Mouse (Mus musculus) midbrain, embryonic 16.5 days (tissue): Measurements from ENCODE around the gene Map4k1. TPM values are rescaled to one million over a fixed set of nuclear protein-coding genes. Genes with fewer than 3 reads are reported as not detected.
A peak's percentile ranks its signal among the peaks of the same experiment; 100 is the strongest.

ENCODE experiments used
- ATAC-seq: fragments of 200-750 bp; cut with Nextera tagmentation; 2 replicates; pipeline ENCODE4 v1.8.0; 2017; ENCODE audit warnings: moderate TSS enrichment
- H3K27ac ChIP-seq: fragments of 300-500 bp; sonication (generic); 2 replicates; pipeline ENCODE4 v1.5.1; 2014; ENCODE audit warnings: mild to moderate bottlenecking, low read length, mixed read lengths
- H3K27me3 ChIP-seq: fragments of 300-500 bp; sonication (generic); 2 replicates; pipeline ENCODE4 v1.6.1; 2014; ENCODE audit warnings: low read depth, low read length, mixed read lengths; ENCODE audit not compliant: control insufficient read depth, insufficient read depth
- H3K36me3 ChIP-seq: fragments of 300-500 bp; sonication (generic); 2 replicates; pipeline ENCODE4 v1.6.1; 2014; ENCODE audit warnings: mild to moderate bottlenecking, low read length, moderate library complexity, mixed read lengths; ENCODE audit not compliant: control insufficient read depth, insufficient read depth
- H3K4me1 ChIP-seq: fragments of 300-500 bp; sonication (generic); 2 replicates; pipeline ENCODE4 v1.6.1; 2014; ENCODE audit warnings: mild to moderate bottlenecking, low read length, mixed read lengths; ENCODE audit not compliant: control insufficient read depth, insufficient read depth
- H3K4me2 ChIP-seq: fragments of 300-500 bp; sonication (generic); 2 replicates; pipeline ENCODE4 v1.6.1; 2014; ENCODE audit warnings: mild to moderate bottlenecking, low read length, mixed read lengths
- H3K4me3 ChIP-seq: fragments of 300-500 bp; sonication (generic); 2 replicates; pipeline ENCODE4 v1.5.1; 2014; ENCODE audit warnings: low read depth, mild to moderate bottlenecking, low read length, moderate library complexity, mixed read lengths
- H3K9ac ChIP-seq: fragments of 300-500 bp; sonication (generic); 2 replicates; pipeline ENCODE4 v1.6.1; 2014; ENCODE audit warnings: low read depth, low read length, mixed read lengths
- H3K9me3 ChIP-seq: fragments of 300-500 bp; sonication (generic); replicated peaks from 2 replicates; pipeline ENCODE4 v1.6.1; 2014; ENCODE audit warnings: mild to moderate bottlenecking, low read length, mixed read lengths; ENCODE audit not compliant: control insufficient read depth, poor library complexity, severe bottlenecking
- WGBS: fragments of 180-500 bp; shearing (Covaris S2); extraction: QIAGEN DNeasy Blood & Tissue Kit; methylation state at CpG from one replicate; pipeline ENCODE4 v1.1.7; 2014; 5-methylcytosine and 5-hydroxymethylcytosine counted together
- polyA plus RNA-seq: library from polyadenylated mRNA; unstranded; fragments of >200 nt; fragmentation: Nextera tagmentation; extraction: Ambion mirVana; gene quantifications from 2 replicates; pipeline ENCODE4 v1.2.1, GENCODE M21; 2015

Map4k1 gene
- polyA plus RNA-seq, 1 experiment from 2014 or later, result 13.2 TPM

DNA sequence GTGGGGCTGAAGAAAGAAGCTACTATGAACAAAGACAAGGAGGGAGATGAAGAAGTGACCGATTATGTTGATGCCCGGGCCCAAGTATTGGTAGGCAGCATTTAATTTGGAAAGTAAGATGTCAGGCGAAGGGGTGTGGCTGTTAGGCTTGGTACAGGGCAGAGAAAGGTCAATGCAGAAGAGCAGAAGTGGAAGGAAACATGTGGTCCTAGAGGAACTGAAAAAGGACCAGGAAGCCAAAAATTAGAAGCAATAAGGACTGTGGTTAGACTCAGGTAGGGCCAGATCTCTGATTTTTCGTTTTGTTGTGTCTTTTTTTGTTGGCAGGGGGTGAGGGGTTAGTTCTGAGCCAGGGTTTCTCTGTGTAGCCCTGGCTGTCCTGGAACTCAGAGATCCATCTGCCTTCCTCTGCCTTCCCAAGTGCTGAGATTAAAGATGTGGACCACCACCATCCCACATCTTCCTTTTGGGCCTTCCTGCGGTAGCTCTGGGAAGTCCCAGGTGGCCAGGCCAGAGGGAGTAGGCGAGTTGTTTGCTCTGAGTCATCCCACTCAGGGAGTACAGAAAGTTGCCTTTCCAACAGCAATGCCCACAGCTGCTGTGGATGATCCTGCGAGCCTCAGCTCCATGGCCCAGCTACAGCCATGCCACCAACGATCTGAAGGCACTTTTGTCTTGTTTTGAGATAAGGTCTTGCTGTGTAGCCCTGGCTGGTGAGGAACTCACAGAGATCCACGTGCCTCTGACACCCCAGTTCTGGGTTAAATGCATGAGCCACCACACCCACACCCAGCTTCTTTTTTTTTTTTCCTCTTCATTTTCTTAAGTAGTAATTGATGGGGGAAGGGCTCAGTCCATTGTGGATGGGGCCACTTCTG, 25.6 kb downstream of the Map4k1 start:
- H3K36me3 ChIP-seq, result no peaks in the 10 kb centered on the region
- no peak overlapping the region for H3K9ac ChIP-seq
- no peak for ATAC-seq
- H3K27ac ChIP-seq, result no peak overlapping the region
- WGBS, result 82% methylated on average over 9 of the region's 9 CpGs
- no peaks in the 10 kb centered on the region for H3K27me3 ChIP-seq
- no peak overlapping the region for H3K4me3 ChIP-seq
- no peaks in the 10 kb centered on the region for H3K4me1 ChIP-seq
- H3K9me3 ChIP-seq, result no peaks in the 10 kb centered on the region
- H3K4me2 ChIP-seq, result no peak overlapping the region

DNA sequence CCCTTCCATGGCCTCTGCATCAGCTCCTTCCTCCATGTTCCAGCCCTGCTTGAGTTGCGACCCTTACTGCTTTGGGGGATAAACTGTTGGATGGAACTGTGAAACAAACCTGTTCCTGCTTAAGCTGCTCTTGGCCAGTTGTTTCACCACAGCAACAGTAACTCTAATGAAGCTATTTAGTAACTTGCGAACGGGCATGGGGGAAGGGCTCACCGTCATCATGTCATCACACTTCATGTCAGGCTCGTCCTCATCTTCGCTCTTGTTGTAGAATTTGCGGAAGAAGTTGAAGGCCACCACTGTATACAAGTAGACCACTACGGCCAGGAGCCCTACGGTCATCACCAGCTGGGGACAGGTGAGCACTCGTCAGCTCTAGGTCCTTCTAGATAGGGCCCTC, 26.3 kb downstream of the Map4k1 start:
- Histone ChIP-seq H3K9me3 (no peaks in the 10 kb centered on the region), H3K27ac (no peak overlapping the region), H3K4me3 (no peak overlapping the region), H3K4me1 (no peaks in the 10 kb centered on the region), H3K4me2 (no peak overlapping the region), H3K36me3 (no peaks in the 10 kb centered on the region), H3K9ac (no peak overlapping the region), H3K27me3 (no peaks in the 10 kb centered on the region)
- WGBS, result 94% methylated on average over 10 of the region's 10 CpGs
- no peak for ATAC-seq

DNA sequence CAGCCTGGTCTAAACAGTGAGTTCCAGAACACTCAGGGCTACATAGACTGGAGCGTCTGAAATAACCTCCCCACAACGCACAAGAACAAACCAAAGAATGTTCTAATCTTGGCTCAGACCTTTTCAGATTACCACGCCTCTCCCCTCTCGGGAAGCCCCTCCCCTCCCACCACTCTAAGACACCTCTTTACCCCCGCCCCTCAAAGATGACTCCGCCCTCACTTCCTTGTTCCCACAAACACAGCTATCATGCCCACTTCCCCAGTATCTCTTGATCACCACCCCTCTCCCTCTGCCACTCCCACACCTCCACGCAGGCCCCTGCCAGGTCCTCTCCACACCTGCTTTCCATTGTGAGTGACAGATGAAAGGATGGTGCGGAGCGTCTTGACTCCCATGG, 26.9 kb downstream of the Map4k1 start:
- no peak for ATAC-seq
- no peaks in the 10 kb centered on the region for H3K4me1 ChIP-seq
- WGBS, result 81% methylated on average over 9 of the region's 9 CpGs
- no peak overlapping the region for H3K27ac ChIP-seq
- H3K4me2 ChIP-seq, result no peak overlapping the region
- H3K36me3 ChIP-seq, result no peaks in the 10 kb centered on the region
- no peaks in the 10 kb centered on the region for H3K27me3 ChIP-seq
- H3K4me3 ChIP-seq, result no peak overlapping the region
- no peaks in the 10 kb centered on the region for H3K9me3 ChIP-seq
- no peak overlapping the region for H3K9ac ChIP-seq

DNA sequence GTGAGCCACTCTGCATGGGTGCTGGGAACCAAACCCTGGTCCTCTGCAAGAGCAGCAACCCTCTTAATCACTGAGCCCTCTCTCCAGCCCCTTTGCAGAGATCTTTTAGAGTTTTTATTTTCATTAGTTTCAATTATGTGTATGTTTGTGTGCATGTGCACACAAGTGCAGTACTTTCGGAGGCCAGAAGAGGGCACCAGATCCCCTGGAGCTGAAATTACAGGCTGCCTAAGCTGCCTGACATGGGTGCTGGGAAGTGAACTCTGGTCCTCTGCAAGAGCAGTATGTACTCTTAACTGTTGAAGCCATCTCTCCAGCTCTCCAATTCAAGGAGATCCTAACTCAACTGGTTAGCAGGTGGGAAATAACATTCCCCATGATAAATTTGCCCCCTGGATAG, 33.1 kb downstream of the Map4k1 start:
- no peak for ATAC-seq
- no peak overlapping the region for H3K4me3 ChIP-seq
- peaks cover 4% of the 10 kb centered on the region; the same call in 1 of the 2 replicates for H3K4me1 ChIP-seq
- no peak overlapping the region for H3K4me2 ChIP-seq
- 91% methylated on average over 1 of the region's 1 CpGs for WGBS
- peaks cover 25% of the 10 kb centered on the region for H3K27me3 ChIP-seq
- H3K9ac ChIP-seq, result no peak overlapping the region
- no peaks in the 10 kb centered on the region; the same call in 1 of the 2 replicates for H3K9me3 ChIP-seq
- H3K36me3 ChIP-seq, result no peaks in the 10 kb centered on the region
- no peak overlapping the region for H3K27ac ChIP-seq

DNA sequence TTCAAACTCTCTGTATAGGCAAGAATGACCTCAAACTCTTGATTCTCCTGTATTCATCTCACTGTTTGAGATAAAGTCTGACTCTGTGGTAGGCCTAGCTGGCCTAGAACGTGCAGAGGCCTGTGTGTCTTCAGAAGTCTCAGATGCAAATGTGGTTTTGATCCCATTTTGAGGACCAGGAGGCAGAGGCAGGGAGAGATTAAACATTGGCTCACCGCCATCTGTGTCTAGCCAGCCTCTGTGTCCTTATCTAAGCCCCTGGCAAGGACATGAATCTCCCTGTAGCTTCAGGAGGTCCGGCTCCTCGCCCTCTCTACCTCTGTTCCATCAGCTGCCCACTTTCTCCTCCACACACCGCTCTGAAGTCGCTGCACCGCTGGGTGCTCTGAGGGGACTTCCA, 34.6 kb downstream of the Map4k1 start:
- Histone ChIP-seq H3K36me3 (no peaks in the 10 kb centered on the region), H3K27me3 (peaks cover 32% of the 10 kb centered on the region), H3K9me3 (no peaks in the 10 kb centered on the region; the same call in 1 of the 2 replicates), H3K4me1 (peaks cover 4% of the 10 kb centered on the region; the same call in 1 of the 2 replicates), H3K27ac (no peak overlapping the region), H3K4me2 (no peak overlapping the region), H3K4me3 (no peak overlapping the region), H3K9ac (no peak overlapping the region)
- no peak for ATAC-seq
- 86% methylated on average over 7 of the region's 7 CpGs for WGBS

DNA sequence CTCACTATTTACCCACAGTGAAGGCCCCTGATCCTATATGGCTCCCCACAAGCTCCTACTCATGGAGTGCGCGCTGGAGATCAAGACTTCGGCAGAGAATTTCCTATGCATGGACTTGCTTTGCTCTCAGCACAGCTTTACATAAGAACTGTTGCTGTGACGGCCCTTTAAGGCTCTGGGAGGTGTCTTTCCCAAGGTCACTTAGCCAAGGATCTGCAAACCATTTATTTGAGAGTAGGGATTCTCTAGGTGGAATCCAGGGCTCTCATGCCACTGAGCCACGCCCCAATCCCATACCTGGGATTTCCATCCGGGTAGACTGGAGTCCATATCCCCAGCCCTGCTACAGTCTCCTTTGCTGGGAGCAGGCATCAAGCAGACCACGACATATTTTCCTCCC, 35.4 kb downstream of the Map4k1 start:
- 84% methylated on average over 7 of the region's 7 CpGs for whole genome bisulfite sequencing
- H3K9me3 ChIP-seq, result no peaks in the 10 kb centered on the region; the same call in 1 of the 2 replicates

DNA sequence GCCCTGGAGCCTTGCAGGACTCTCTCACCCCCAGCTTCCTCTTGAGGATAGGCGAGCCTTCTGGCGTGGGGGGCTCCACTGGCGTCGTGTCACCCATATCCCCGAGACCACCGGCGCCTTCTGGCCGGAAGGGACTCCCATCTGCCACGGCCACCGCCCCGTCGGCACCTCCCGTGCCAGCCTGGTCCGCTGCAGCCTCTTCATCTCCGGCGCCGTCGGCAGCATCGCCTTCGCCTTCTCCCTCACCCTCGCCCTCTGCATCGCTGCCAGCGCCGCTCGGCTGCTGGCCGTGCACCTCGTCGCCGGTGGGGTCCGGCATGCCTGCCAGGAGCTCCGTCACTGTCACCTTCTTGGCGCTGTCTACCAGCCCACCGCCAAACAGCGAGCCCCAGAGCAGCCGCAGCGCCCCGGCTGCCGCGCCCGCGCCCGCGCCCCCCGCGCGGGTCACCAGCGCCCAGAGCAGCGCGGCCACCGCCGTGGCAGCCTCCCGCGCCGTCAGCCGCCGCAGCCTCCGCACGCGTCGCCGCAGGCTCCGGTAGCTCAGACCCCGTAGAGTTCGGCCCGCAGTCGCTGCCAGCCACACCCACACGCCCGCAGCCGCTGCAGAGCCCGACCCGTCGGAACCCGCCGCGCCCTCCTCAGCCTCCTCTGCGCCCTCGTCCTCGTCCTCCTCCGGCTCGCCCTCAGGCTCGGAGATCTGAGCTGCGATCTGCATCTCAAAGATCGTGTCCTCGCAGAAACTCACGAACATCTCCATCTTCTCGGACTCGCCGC, 37.8 kb downstream of the Map4k1 start:
- Histone ChIP-seq H3K4me3 (peak overlapping the region; percentile 47), H3K9me3 (no peaks in the 10 kb centered on the region; the same call in 1 of the 2 replicates), H3K9ac (peak overlapping the region; percentile 49), H3K27ac (no peak overlapping the region), H3K27me3 (peaks cover 32% of the 10 kb centered on the region), H3K36me3 (no peaks in the 10 kb centered on the region), H3K4me2 (peak overlapping the region; percentile 49), H3K4me1 (peaks cover 4% of the 10 kb centered on the region; the same call in 1 of the 2 replicates)
- WGBS, result 3% methylated on average over 69 of the region's 88 CpGs
- no peak for ATAC-seq

More for the DNA sequence above, 35.4 kb downstream of the Map4k1 start:
- Histone ChIP-seq H3K4me3 (no peak overlapping the region), H3K27me3 (peaks cover 32% of the 10 kb centered on the region), H3K36me3 (no peaks in the 10 kb centered on the region), H3K4me2 (no peak overlapping the region), H3K9ac (no peak overlapping the region), H3K27ac (no peak overlapping the region), H3K4me1 (peaks cover 4% of the 10 kb centered on the region; the same call in 1 of the 2 replicates)
- no peak for ATAC-seq

DNA sequence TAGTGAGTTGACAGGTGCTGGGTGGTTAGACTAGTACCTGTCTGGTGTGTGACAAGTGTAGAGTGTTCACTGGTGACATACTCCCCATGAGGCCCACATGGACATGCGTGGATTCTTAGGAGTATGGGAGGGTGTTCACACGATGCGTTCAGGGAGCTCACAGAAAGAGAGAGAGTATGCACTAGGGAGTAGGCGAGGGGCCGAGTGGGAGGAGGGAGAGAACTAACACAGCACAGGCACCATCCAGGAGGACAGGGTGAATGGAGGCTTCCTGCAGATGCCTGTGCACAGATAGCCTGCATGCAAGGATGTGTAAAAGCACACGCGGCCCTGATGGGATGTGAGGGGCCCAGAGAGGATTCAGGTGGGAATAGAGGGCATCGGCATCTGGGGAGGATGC, 40.6 kb downstream of the Map4k1 start:
- no peak overlapping the region for H3K27ac ChIP-seq
- H3K36me3 ChIP-seq, result no peaks in the 10 kb centered on the region
- H3K9ac ChIP-seq, result no peak overlapping the region
- H3K9me3 ChIP-seq, result no peaks in the 10 kb centered on the region
- no peak overlapping the region for H3K4me3 ChIP-seq
- H3K27me3 ChIP-seq, result peaks cover 31% of the 10 kb centered on the region
- no peak for ATAC-seq
- 87% methylated on average over 8 of the region's 8 CpGs for WGBS
- no peak overlapping the region for H3K4me2 ChIP-seq
- H3K4me1 ChIP-seq, result peaks cover 4% of the 10 kb centered on the region; the same call in 1 of the 2 replicates

DNA sequence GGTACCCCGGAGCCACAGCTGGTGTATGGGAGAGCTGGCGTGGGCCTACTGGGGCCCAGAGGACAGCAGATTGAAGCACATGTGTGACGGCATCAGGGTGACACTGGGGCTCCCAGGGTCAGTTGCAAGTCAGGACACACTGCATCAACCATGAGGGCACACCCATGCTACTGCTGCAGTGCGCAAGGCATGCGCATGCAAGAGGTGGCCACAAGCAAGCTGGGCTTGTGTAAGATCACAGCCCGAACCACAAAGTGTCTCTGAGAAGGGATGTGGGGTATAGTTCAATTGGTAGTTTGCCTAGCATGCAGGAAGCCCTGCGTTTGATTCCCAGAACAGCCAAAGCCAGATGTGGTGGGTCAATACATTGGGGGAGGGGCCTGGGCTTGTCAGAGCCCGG, 41.7 kb downstream of the Map4k1 start:
- no peak for ATAC-seq
- Histone ChIP-seq H3K4me3 (no peak overlapping the region), H3K4me2 (no peak overlapping the region), H3K27me3 (peaks cover 21% of the 10 kb centered on the region), H3K9ac (no peak overlapping the region), H3K27ac (no peak overlapping the region), H3K4me1 (peaks cover 4% of the 10 kb centered on the region; the same call in 1 of the 2 replicates), H3K36me3 (no peaks in the 10 kb centered on the region), H3K9me3 (no peaks in the 10 kb centered on the region)
- WGBS, result 91% methylated on average over 8 of the region's 8 CpGs
